Mouse (Mus musculus): ENCODE measurements around the gene Xkr7. TPM values are rescaled to one million over a fixed set of nuclear protein-coding genes. Genes with fewer than 3 reads are reported as not detected.

Xkr7 gene
- polyA plus RNA-seq, 1 experiment = 0.16 TPM

DNA sequence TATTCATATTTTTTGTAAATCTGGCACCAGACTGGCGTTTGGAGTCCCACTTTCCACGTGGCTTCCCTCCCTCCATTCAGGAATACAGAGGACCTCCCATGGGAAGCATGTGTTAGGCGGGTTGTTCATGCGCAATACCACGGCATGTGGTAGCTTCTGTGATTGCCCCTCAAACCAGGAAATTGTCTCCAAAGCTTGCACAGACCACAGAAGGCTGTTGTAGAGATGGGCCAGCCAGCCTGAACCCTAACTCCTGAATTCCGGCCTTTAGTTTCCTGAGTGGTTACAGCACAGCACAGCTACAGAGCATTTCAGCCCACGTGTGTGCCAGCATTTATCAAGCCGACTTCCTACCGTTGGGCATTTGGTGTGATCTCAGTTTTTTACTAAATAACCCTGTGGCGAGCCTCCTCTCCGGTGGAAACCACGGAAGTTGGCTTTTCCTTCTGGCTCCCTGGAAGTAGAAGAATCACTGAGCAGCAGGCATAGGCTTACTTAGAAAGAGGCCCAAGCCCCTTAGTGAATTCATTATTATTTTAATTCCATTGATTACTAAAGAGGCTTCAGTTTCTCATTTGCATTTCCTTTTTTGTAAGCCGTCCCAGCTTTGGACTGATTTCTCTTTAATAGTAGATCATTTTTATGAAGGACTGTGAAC lies 27.8 kb upstream of the Xkr7 start:
- WGBS = 12% methylated on average over 13 of the region's 13 CpGs

DNA sequence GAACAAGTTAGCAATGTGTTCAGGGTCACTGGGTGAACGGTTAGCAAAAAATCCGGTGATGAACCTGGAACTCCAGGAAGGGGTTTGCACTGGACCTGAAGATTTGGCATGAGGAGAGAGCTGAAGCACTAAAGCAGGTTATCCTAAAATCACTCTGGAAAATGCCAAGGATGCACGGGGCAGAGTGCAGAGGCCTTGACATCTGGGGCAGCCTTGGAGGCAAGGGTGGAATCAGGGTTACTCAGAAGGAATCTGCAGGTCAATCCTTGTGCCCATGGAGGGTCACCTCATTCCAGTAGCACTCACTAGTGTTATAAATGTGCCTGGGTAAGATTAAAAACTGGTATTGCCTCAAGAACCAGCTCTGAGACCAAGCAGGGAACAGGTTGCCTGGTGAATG lies 25.7 kb upstream of the Xkr7 start:
- no peak for DNase-seq
- 97% methylated on average over 3 of the region's 3 CpGs for WGBS

More for the DNA sequence above, 27.8 kb upstream of the Xkr7 start:
- Histone ChIP-seq H3K27ac (ENCODE audit: control insufficient read depth, insufficient read depth, low read length) (no peak overlapping the region; the same call in 1 of the 2 replicates), H3K27me3 (ENCODE audit: control insufficient read depth, insufficient read depth, low read length) (no peaks in the 10 kb centered on the region), H3K36me3 (ENCODE audit: control insufficient read depth, insufficient read depth, low read length) (peaks cover 8% of the 10 kb centered on the region; the same call in 1 of the 2 replicates), H3K4me3 (ENCODE audit: control insufficient read depth, insufficient read depth, low read length) (no peak overlapping the region), H3K4me1 (replicated peaks; ENCODE audit: control insufficient read depth, insufficient read depth, low read length) (peaks cover 17% of the 10 kb centered on the region)
- TF ChIP-seq CTCF (IDR thresholded peaks at IDR 0.05; ENCODE audit: borderline replicate concordance, control insufficient read depth, extremely low read depth, insufficient read depth, low read length, poor library complexity) (no peak), POLR2A (IDR thresholded peaks at IDR 0.05; ENCODE audit: control insufficient read depth, extremely low read depth, insufficient read depth, low read length, poor library complexity) (no peak)
- DNase-seq = no peak

DNA sequence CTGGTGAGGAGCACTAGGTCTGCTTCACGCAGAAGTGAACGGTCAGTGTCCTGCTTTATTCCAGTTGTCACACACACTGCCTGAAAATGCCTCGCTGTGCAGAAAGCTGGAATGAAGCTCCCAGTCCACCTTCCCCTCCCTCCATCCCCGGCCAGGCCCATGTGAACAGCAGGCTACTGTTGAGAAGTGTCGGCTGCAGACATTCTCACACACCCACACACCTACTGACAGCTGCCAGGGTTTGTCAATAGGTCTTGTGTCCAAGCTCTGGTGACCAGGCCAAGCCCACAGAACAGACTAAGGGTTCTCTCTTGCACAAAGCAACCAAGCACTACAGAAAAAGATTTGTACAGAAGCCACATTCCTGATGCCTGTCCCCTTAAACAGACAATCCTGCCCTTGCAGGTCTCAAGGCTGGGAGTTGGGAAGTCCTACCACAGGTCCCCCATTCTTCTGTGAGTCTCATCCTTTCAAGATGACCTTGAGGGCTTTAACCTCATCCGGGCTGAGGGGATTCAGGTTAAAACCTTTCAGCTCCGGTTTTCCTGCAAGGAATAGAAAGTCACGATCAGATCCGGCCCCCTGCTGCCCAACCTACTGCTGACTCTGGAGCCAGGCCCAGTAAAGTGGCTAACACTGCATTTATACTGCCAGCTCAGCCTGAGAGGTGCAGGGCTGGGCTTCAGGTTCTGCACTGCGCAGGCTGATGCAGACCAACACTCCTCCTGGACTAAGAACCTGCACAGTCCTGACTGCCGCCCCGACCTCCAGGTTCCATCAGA lies 22.3 kb upstream of the Xkr7 start:
- Histone ChIP-seq H3K4me3 (ENCODE audit: control insufficient read depth, insufficient read depth, low read length) (no peak overlapping the region), H3K4me1 (replicated peaks; ENCODE audit: control insufficient read depth, insufficient read depth, low read length) (peaks cover under 1% of the 10 kb centered on the region), H3K27ac (ENCODE audit: control insufficient read depth, insufficient read depth, low read length) (no peak overlapping the region), H3K27me3 (ENCODE audit: control insufficient read depth, insufficient read depth, low read length) (no peaks in the 10 kb centered on the region), H3K36me3 (ENCODE audit: control insufficient read depth, insufficient read depth, low read length) (peaks cover 21% of the 10 kb centered on the region)
- DNase-seq = no peak
- WGBS = 96% methylated on average over 12 of the region's 12 CpGs
- TF ChIP-seq CTCF (IDR thresholded peaks at IDR 0.05; ENCODE audit: borderline replicate concordance, control insufficient read depth, extremely low read depth, insufficient read depth, low read length, poor library complexity) (no peak), POLR2A (IDR thresholded peaks at IDR 0.05; ENCODE audit: control insufficient read depth, extremely low read depth, insufficient read depth, low read length, poor library complexity) (no peak)

More for the DNA sequence above, 25.7 kb upstream of the Xkr7 start:
- no peak overlapping the region for H3K27ac ChIP-seq (ENCODE audit: control insufficient read depth, insufficient read depth, low read length)
- TF ChIP-seq CTCF (IDR thresholded peaks at IDR 0.05; ENCODE audit: borderline replicate concordance, control insufficient read depth, extremely low read depth, insufficient read depth, low read length, poor library complexity) = no peak
- TF ChIP-seq POLR2A (IDR thresholded peaks at IDR 0.05; ENCODE audit: control insufficient read depth, extremely low read depth, insufficient read depth, low read length, poor library complexity) = no peak
- no peak overlapping the region for H3K4me3 ChIP-seq (ENCODE audit: control insufficient read depth, insufficient read depth, low read length)
- peaks cover 18% of the 10 kb centered on the region for H3K36me3 ChIP-seq (ENCODE audit: control insufficient read depth, insufficient read depth, low read length)
- no peaks in the 10 kb centered on the region for H3K27me3 ChIP-seq (ENCODE audit: control insufficient read depth, insufficient read depth, low read length)
- peaks cover 17% of the 10 kb centered on the region for H3K4me1 ChIP-seq (replicated peaks; ENCODE audit: control insufficient read depth, insufficient read depth, low read length)

DNA sequence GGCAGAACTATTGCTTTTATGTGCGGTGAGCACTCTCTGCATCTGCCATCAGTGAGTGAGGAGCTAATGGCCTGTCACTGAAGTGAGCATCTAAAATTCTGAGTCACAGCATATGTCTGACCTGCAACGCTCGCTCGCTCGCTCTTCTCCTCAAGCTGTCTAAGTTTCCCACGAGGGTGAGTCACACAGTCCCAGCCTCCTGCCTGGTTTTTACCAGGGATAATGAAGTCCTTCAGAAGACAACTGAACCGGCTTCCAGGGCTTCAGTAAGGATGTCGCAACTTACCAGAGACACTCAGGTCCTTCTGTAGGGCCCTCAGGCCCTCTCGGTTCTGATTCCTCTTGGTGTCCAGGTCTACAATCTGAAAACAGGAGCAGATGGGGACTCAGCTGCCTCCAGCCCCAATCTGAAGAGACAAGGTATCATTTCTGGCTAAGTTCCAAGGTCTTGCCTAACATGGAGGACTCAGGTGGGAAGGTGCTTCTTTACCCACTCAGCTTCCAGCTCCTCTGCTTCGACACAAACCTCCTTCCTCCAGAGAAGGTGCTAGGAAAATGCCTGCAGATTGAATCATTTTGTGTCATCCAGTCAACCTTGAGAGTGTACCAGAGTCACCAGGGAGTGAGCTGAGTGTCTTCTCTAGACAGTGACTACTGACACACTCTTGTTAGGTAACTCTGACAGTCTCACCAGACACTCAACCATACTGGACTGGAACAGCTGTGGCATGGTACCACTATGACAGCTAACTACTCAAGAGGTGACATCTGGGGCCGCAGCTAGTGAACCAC lies 17.7 kb upstream of the Xkr7 start:
- no peak for DNase-seq
- TF ChIP-seq CTCF (IDR thresholded peaks at IDR 0.05; ENCODE audit: borderline replicate concordance, control insufficient read depth, extremely low read depth, insufficient read depth, low read length, poor library complexity) = no peak
- Histone ChIP-seq H3K4me1 (replicated peaks; ENCODE audit: control insufficient read depth, insufficient read depth, low read length) (peaks cover 5% of the 10 kb centered on the region), H3K36me3 (ENCODE audit: control insufficient read depth, insufficient read depth, low read length) (peaks cover 12% of the 10 kb centered on the region), H3K27me3 (ENCODE audit: control insufficient read depth, insufficient read depth, low read length) (no peaks in the 10 kb centered on the region), H3K27ac (ENCODE audit: control insufficient read depth, insufficient read depth, low read length) (no peak overlapping the region), H3K4me3 (ENCODE audit: control insufficient read depth, insufficient read depth, low read length) (no peak overlapping the region)
- WGBS = 92% methylated on average over 11 of the region's 11 CpGs

DNA sequence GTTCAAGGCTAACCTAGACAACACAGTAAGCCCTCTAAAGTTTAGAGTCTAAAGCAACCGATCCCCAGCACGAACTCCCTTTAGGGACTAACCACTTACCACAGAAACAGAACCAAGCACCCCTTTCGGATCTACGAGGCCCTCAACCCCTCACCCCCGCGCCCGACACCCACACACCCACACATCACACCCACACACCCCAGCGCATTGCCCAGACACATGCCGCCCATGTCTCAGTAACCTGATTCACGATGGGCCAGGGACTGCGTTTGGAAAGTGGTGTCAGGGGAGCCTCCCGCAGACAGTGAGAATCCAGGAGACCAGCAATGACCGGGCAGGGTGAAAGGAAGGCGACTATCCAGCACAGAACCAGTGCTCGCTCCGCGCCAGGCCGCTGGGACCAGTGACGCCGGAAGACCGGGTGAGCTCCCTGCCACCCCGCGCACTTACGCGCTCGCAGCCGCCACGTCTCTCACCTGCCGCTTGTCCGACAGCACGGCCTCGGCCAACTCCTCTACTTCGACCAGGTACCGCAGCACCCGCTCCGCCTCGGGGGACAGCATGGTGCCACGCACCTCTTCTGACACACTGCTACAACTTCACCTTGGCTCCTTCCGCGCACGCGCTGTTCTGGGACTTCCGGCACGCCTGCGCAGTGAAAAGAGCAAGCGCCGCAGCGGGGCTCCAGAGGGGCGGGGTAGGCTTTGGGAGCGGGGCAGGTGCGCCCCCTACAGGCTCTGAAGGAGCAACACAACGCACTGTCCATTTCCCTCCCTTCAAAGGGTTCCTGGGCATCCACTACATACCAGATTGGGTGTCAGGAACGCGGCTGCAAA lies 16.7 kb upstream of the Xkr7 start, which contains the start of gene Pdrg1:
Pdrg1 (minus strand) TSS at position 670 of the 836 bp plus-strand sequence.
- Histone ChIP-seq H3K4me3 (ENCODE audit: control insufficient read depth, insufficient read depth, low read length) (peak within 1 kb of the TSS; percentile 88), H3K27me3 (ENCODE audit: control insufficient read depth, insufficient read depth, low read length) (no peaks in the 10 kb centered on the region), H3K27ac (ENCODE audit: control insufficient read depth, insufficient read depth, low read length) (no peak within 1 kb of the TSS), H3K4me1 (replicated peaks; ENCODE audit: control insufficient read depth, insufficient read depth, low read length) (peaks cover 5% of the 10 kb centered on the region), H3K36me3 (ENCODE audit: control insufficient read depth, insufficient read depth, low read length) (0 out of 2 replicates have a peak, but pooled peaks cover 6% of the 10 kb centered on the region)
- TF ChIP-seq CTCF (IDR thresholded peaks at IDR 0.05; ENCODE audit: borderline replicate concordance, control insufficient read depth, extremely low read depth, insufficient read depth, low read length, poor library complexity) (peak; percentile 95), POLR2A (IDR thresholded peaks at IDR 0.05; ENCODE audit: control insufficient read depth, extremely low read depth, insufficient read depth, low read length, poor library complexity) (peak; percentile 78; the same call in 1 of the 2 replicates)
- DNase-seq = peak; percentile 93
- under 1% methylated on average over 54 of the region's 54 CpGs for WGBS
